Mouse (Mus musculus) heart, embryonic 11.5 days (tissue): Measurements from ENCODE around the gene Mrpl10. TPM values are rescaled to one million over a fixed set of nuclear protein-coding genes. Genes with fewer than 3 reads are reported as not detected.

Source experiments
- ATAC-seq: fragments of 200-750 bp; cut with Nextera tagmentation; replicated peaks from 2 replicates; pipeline ENCODE4 v1.8.0; 2017; ENCODE audit warnings: moderate library complexity; ENCODE audit not compliant: insufficient number of reproducible peaks, low FRiP score, low TSS enrichment
- H3K27ac ChIP-seq: fragments of 300-500 bp; sonication (generic); 2 replicates; pipeline ENCODE4 v1.5.1; 2014; ENCODE audit warnings: mild to moderate bottlenecking, low read depth, low read length
- H3K27me3 ChIP-seq: fragments of 300-500 bp; sonication (generic); 2 replicates; pipeline ENCODE4 v1.6.1; 2014; ENCODE audit warnings: mild to moderate bottlenecking, low read length, mixed read lengths; ENCODE audit not compliant: control insufficient read depth, insufficient read depth
- H3K36me3 ChIP-seq: fragments of 300-500 bp; sonication (generic); 2 replicates; pipeline ENCODE4 v1.6.1; 2014; ENCODE audit warnings: mild to moderate bottlenecking, low read length, moderate library complexity, mixed read lengths; ENCODE audit not compliant: control insufficient read depth, insufficient read depth
- H3K4me1 ChIP-seq: fragments of 300-500 bp; sonication (generic); 2 replicates; pipeline ENCODE4 v1.6.1; 2014; ENCODE audit warnings: low read length; ENCODE audit not compliant: control insufficient read depth, insufficient read depth
- H3K4me2 ChIP-seq: fragments of 300-500 bp; sonication (generic); 2 replicates; pipeline ENCODE4 v1.6.1; 2014; ENCODE audit warnings: mild to moderate bottlenecking, moderate library complexity
- H3K4me3 ChIP-seq: fragments of 300-500 bp; sonication (generic); 2 replicates; pipeline ENCODE4 v1.5.1; 2014; ENCODE audit warnings: low read depth, low read length
- H3K9ac ChIP-seq: fragments of 300-500 bp; sonication (generic); 2 replicates; pipeline ENCODE4 v1.6.1; 2014; ENCODE audit warnings: mild to moderate bottlenecking, low read depth, low read length, moderate library complexity
- H3K9me3 ChIP-seq: fragments of 300-500 bp; sonication (generic); replicated peaks from 2 replicates; pipeline ENCODE4 v1.6.1; 2016; ENCODE audit warnings: low read length; ENCODE audit not compliant: control insufficient read depth
- WGBS: fragments of 180-500 bp; shearing (Covaris S2); extraction: QIAGEN DNeasy Blood & Tissue Kit; methylation state at CpG from one replicate; pipeline ENCODE4 v1.1.7; 2014; ENCODE audit not compliant: insufficient replicate concordance; 5-methylcytosine and 5-hydroxymethylcytosine counted together
- polyA plus RNA-seq: library from polyadenylated mRNA; unstranded; fragments of >200 nt; fragmentation: Nextera tagmentation; extraction: Ambion mirVana; gene quantifications from 2 replicates; pipeline ENCODE4 v1.2.1, GENCODE M21; 2014

Mrpl10 gene
- polyA plus RNA-seq, 1 experiment from 2014 or later: 87.2 TPM

- Histone ChIP-seq H3K36me3 (peaks cover 14% of the 10 kb centered on the region), H3K9me3 (no peaks in the 10 kb centered on the region), H3K9ac (peak overlapping the region; percentile 80), H3K27me3 (no peaks in the 10 kb centered on the region), H3K27ac (no peak overlapping the region), H3K4me1 (peaks cover 14% of the 10 kb centered on the region), H3K4me3 (peak overlapping the region; percentile 70), H3K4me2 (peak overlapping the region; percentile 95)
- WGBS: 28% methylated on average over 13 of the region's 13 CpGs
- ATAC-seq: no peak; the same call in 1 of the 2 replicates
These were observed 9.7 kb downstream of the Mrpl10 start for GRCm38 (mm10) chr11:97050944-97051586.

- ATAC-seq: no peak
These were observed 10.9 kb downstream of the Mrpl10 start for GRCm38 (mm10) chr11:97052219-97052646.

GRCm38 (mm10) chr11:97063274-97063920 lies 22.0 kb downstream of the Mrpl10 start:
- Histone ChIP-seq H3K9me3 (no peaks in the 10 kb centered on the region), H3K27ac (peak overlapping the region; percentile 43; the same call in 1 of the 2 replicates), H3K4me3 (no peak overlapping the region), H3K9ac (no peak overlapping the region; the same call in 1 of the 2 replicates), H3K36me3 (peaks cover 15% of the 10 kb centered on the region), H3K4me2 (no peak overlapping the region), H3K27me3 (no peaks in the 10 kb centered on the region), H3K4me1 (peaks cover 4% of the 10 kb centered on the region; the same call in 1 of the 2 replicates)
- no peak for ATAC-seq
- WGBS: 57% methylated on average over 9 of the region's 9 CpGs

More at GRCm38 (mm10) chr11:97052219-97052646, 10.9 kb downstream of the Mrpl10 start:
- peaks cover 18% of the 10 kb centered on the region for H3K36me3 ChIP-seq
- H3K9me3 ChIP-seq: no peaks in the 10 kb centered on the region
- no peak overlapping the region for H3K9ac ChIP-seq
- H3K27ac ChIP-seq: no peak overlapping the region
- no peak overlapping the region for H3K4me3 ChIP-seq
- H3K4me2 ChIP-seq: peak overlapping the region; percentile 95
- H3K4me1 ChIP-seq: peaks cover 14% of the 10 kb centered on the region
- WGBS: 21% methylated on average over 11 of the region's 11 CpGs
- H3K27me3 ChIP-seq: no peaks in the 10 kb centered on the region

- Histone ChIP-seq H3K4me2 (no peak overlapping the region), H3K9ac (no peak overlapping the region), H3K27ac (peak overlapping the region; percentile 43; the same call in 1 of the 2 replicates), H3K27me3 (no peaks in the 10 kb centered on the region), H3K4me1 (peaks cover 4% of the 10 kb centered on the region; the same call in 1 of the 2 replicates), H3K36me3 (peaks cover 15% of the 10 kb centered on the region), H3K9me3 (no peaks in the 10 kb centered on the region), H3K4me3 (no peak overlapping the region)
- WGBS: 85% methylated on average over 3 of the region's 3 CpGs
- ATAC-seq: no peak
These were observed 22.5 kb downstream of the Mrpl10 start for GRCm38 (mm10) chr11:97063921-97064295.

GRCm38 (mm10) chr11:97065538-97066295 lies 24.4 kb downstream of the Mrpl10 start:
- WGBS: 69% methylated on average over 12 of the region's 12 CpGs
- no peak for ATAC-seq

GRCm38 (mm10) chr11:97066656-97067360 lies 25.4 kb downstream of the Mrpl10 start:
- 43% methylated on average over 22 of the region's 22 CpGs for WGBS
- ATAC-seq: no peak

More at GRCm38 (mm10) chr11:97065538-97066295, 24.4 kb downstream of the Mrpl10 start:
- Histone ChIP-seq H3K27ac (no peak overlapping the region), H3K27me3 (no peaks in the 10 kb centered on the region), H3K9ac (no peak overlapping the region), H3K4me2 (no peak overlapping the region), H3K4me3 (no peak overlapping the region), H3K36me3 (peaks cover 10% of the 10 kb centered on the region; the same call in 1 of the 2 replicates), H3K4me1 (peaks cover 4% of the 10 kb centered on the region; the same call in 1 of the 2 replicates), H3K9me3 (no peaks in the 10 kb centered on the region)

GRCm38 (mm10) chr11:97069333-97069732 lies 28.0 kb downstream of the Mrpl10 start:
- peaks cover 3% of the 10 kb centered on the region; the same call in 1 of the 2 replicates for H3K36me3 ChIP-seq
- no peak overlapping the region for H3K4me3 ChIP-seq
- no peak overlapping the region for H3K27ac ChIP-seq
- H3K4me2 ChIP-seq: no peak overlapping the region
- H3K4me1 ChIP-seq: peaks cover 4% of the 10 kb centered on the region; the same call in 1 of the 2 replicates
- WGBS: 57% methylated on average over 1 of the region's 1 CpGs
- H3K9ac ChIP-seq: no peak overlapping the region
- no peaks in the 10 kb centered on the region for H3K27me3 ChIP-seq
- no peaks in the 10 kb centered on the region for H3K9me3 ChIP-seq
- no peak for ATAC-seq

More at GRCm38 (mm10) chr11:97066656-97067360, 25.4 kb downstream of the Mrpl10 start:
- H3K36me3 ChIP-seq: peaks cover 3% of the 10 kb centered on the region; the same call in 1 of the 2 replicates
- H3K9ac ChIP-seq: no peak overlapping the region
- H3K4me1 ChIP-seq: peaks cover 8% of the 10 kb centered on the region
- no peaks in the 10 kb centered on the region for H3K27me3 ChIP-seq
- no peak overlapping the region for H3K4me2 ChIP-seq
- H3K9me3 ChIP-seq: no peaks in the 10 kb centered on the region
- no peak overlapping the region for H3K4me3 ChIP-seq
- H3K27ac ChIP-seq: no peak overlapping the region

- Histone ChIP-seq H3K4me3 (no peak overlapping the region), H3K4me1 (peaks cover 4% of the 10 kb centered on the region; the same call in 1 of the 2 replicates), H3K9me3 (no peaks in the 10 kb centered on the region), H3K4me2 (no peak overlapping the region), H3K36me3 (peaks cover 3% of the 10 kb centered on the region; the same call in 1 of the 2 replicates), H3K9ac (no peak overlapping the region), H3K27ac (no peak overlapping the region), H3K27me3 (no peaks in the 10 kb centered on the region)
- 82% methylated on average over 2 of the region's 2 CpGs for WGBS
- ATAC-seq: no peak
These were observed 28.4 kb downstream of the Mrpl10 start for GRCm38 (mm10) chr11:97069770-97070169.
